Mouse (Mus musculus): Measurements from ENCODE around the gene Zfp36l2. TPM values are rescaled to one million over a fixed set of nuclear protein-coding genes. Genes with fewer than 3 reads are reported as not detected.

Zfp36l2 gene
- polyA plus RNA-seq, 1 experiment from 2014 or later = 22.5 TPM

DNA sequence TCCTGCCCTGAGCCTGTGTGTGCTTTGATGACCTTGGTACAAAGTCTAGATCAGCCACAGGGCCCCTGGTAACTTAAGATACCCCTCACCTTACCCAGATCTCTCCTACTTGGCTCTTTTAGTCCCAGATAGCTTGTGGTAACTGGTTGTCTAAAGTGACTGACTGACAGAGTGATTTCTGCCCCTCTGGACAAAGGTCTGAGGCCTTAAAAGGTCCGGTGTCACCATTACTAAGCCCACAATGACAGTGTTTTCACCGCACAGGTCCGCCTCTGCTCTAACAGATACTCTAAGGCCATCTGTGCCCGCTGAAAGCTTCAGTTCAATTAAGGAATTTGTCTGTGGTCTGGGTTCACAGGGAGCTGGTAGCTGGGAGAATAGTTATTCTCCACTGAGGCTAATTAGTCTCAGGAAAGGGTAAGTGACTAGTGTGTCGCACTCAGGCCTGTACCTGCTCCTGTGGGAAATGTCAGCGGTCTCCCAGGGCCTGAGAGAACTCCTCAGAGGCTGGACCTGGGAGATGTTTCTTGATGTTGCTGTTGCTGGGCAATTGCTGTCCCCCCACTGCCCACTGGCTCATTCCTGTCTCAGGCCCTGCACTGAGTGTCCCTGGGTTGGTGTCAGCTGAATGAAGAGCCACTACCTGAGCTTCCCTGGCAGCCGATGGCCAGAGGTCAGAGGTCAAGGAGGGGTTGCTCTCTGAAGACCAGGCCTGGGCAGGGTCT lies 41.1 kb downstream of the Zfp36l2 start:
- Histone ChIP-seq H3K4me1 (ENCODE audit: control insufficient read depth, insufficient read depth, low read length) (peaks cover 52% of the 10 kb centered on the region), H3K36me3 (ENCODE audit: control insufficient read depth, insufficient read depth, low read length) (no peaks in the 10 kb centered on the region), H3K4me3 (ENCODE audit: low read length) (no peak overlapping the region), H3K4me2 (replicated peaks; ENCODE audit: low read depth, low read length) (no peak overlapping the region), H3K9ac (ENCODE audit: low read depth, low read length) (no peak overlapping the region), H3K27ac (ENCODE audit: low read depth, low read length) (no peak overlapping the region), H3K27me3 (ENCODE audit: control insufficient read depth, insufficient read depth, low read length) (no peaks in the 10 kb centered on the region), H3K9me3 (ENCODE audit: control insufficient read depth, low read length) (no peaks in the 10 kb centered on the region)
- no peak for ATAC-seq (ENCODE audit: low FRiP score, low TSS enrichment)
- 52% methylated on average over 7 of the region's 7 CpGs for WGBS

GRCm38 (mm10) chr17:84145826-84146287 lies 41.9 kb downstream of the Zfp36l2 start:
- no peak for ATAC-seq (ENCODE audit: low FRiP score, low TSS enrichment)
- Histone ChIP-seq H3K36me3 (ENCODE audit: control insufficient read depth, insufficient read depth, low read length) (no peaks in the 10 kb centered on the region), H3K4me1 (ENCODE audit: control insufficient read depth, insufficient read depth, low read length) (peaks cover 54% of the 10 kb centered on the region), H3K9me3 (ENCODE audit: control insufficient read depth, low read length) (no peaks in the 10 kb centered on the region), H3K27me3 (ENCODE audit: control insufficient read depth, insufficient read depth, low read length) (no peaks in the 10 kb centered on the region), H3K4me3 (ENCODE audit: low read length) (no peak overlapping the region), H3K9ac (ENCODE audit: low read depth, low read length) (no peak overlapping the region), H3K27ac (ENCODE audit: low read depth, low read length) (no peak overlapping the region), H3K4me2 (replicated peaks; ENCODE audit: low read depth, low read length) (no peak overlapping the region)
- 11% methylated on average over 10 of the region's 10 CpGs for WGBS

GRCm38 (mm10) chr17:84144762-84145599 lies 42.8 kb downstream of the Zfp36l2 start:
- WGBS = 86% methylated on average over 5 of the region's 5 CpGs
- ATAC-seq (ENCODE audit: low FRiP score, low TSS enrichment) = no peak
- no peak overlapping the region for H3K4me3 ChIP-seq (ENCODE audit: low read length)
- H3K4me2 ChIP-seq (replicated peaks; ENCODE audit: low read depth, low read length) = no peak overlapping the region
- no peaks in the 10 kb centered on the region for H3K27me3 ChIP-seq (ENCODE audit: control insufficient read depth, insufficient read depth, low read length)
- H3K9ac ChIP-seq (ENCODE audit: low read depth, low read length) = no peak overlapping the region
- no peaks in the 10 kb centered on the region for H3K36me3 ChIP-seq (ENCODE audit: control insufficient read depth, insufficient read depth, low read length)
- no peak overlapping the region for H3K27ac ChIP-seq (ENCODE audit: low read depth, low read length)
- H3K9me3 ChIP-seq (ENCODE audit: control insufficient read depth, low read length) = no peaks in the 10 kb centered on the region
- H3K4me1 ChIP-seq (ENCODE audit: control insufficient read depth, insufficient read depth, low read length) = peaks cover 61% of the 10 kb centered on the region

- 96% methylated on average over 3 of the region's 3 CpGs for WGBS
- no peak for ATAC-seq (ENCODE audit: low FRiP score, low TSS enrichment)
- H3K4me1 ChIP-seq (ENCODE audit: control insufficient read depth, insufficient read depth, low read length) = peaks cover 55% of the 10 kb centered on the region
- H3K4me3 ChIP-seq (ENCODE audit: low read length) = no peak overlapping the region
- no peaks in the 10 kb centered on the region for H3K27me3 ChIP-seq (ENCODE audit: control insufficient read depth, insufficient read depth, low read length)
- H3K36me3 ChIP-seq (ENCODE audit: control insufficient read depth, insufficient read depth, low read length) = no peaks in the 10 kb centered on the region
- H3K27ac ChIP-seq (ENCODE audit: low read depth, low read length) = no peak overlapping the region
- no peaks in the 10 kb centered on the region for H3K9me3 ChIP-seq (ENCODE audit: control insufficient read depth, low read length)
- no peak overlapping the region for H3K4me2 ChIP-seq (replicated peaks; ENCODE audit: low read depth, low read length)
- H3K9ac ChIP-seq (ENCODE audit: low read depth, low read length) = no peak overlapping the region
Observed at GRCm38 (mm10) chr17:84144130-84144529, 43.6 kb downstream of the Zfp36l2 start.

GRCm38 (mm10) chr17:84143219-84143844 lies 44.4 kb downstream of the Zfp36l2 start:
- Histone ChIP-seq H3K27ac (ENCODE audit: low read depth, low read length) (no peak overlapping the region), H3K4me2 (replicated peaks; ENCODE audit: low read depth, low read length) (no peak overlapping the region), H3K27me3 (ENCODE audit: control insufficient read depth, insufficient read depth, low read length) (no peaks in the 10 kb centered on the region), H3K36me3 (ENCODE audit: control insufficient read depth, insufficient read depth, low read length) (no peaks in the 10 kb centered on the region), H3K9ac (ENCODE audit: low read depth, low read length) (no peak overlapping the region), H3K4me1 (ENCODE audit: control insufficient read depth, insufficient read depth, low read length) (peaks cover 47% of the 10 kb centered on the region), H3K9me3 (ENCODE audit: control insufficient read depth, low read length) (no peaks in the 10 kb centered on the region), H3K4me3 (ENCODE audit: low read length) (no peak overlapping the region)
- WGBS = 25% methylated on average over 12 of the region's 12 CpGs
- ATAC-seq (ENCODE audit: low FRiP score, low TSS enrichment) = peak; percentile 15; the same call in 1 of the 2 replicates

DNA sequence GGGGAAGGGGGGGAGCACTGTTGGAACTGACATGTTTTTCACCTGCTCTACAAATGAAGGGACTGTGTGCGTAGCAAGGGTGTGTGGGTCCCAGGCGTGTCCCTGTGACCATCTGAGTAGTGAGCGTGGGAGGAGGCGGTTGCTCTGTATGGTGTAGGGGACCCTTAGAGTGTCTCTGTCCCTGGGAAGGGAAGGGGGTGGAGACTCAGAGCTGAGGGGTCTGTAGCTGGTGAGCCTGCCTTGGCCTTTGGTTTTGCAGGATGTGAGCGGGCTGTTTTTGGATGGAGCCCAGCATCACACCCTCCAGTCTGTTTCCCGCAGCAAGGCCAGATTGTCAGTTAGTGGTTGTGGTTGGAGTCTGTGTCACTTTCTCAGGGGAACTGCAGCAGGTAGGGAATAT lies 46.1 kb downstream of the Zfp36l2 start:
- 62% methylated on average over 6 of the region's 6 CpGs for WGBS
- H3K4me2 ChIP-seq (replicated peaks; ENCODE audit: low read depth, low read length) = no peak overlapping the region
- H3K9me3 ChIP-seq (ENCODE audit: control insufficient read depth, low read length) = no peaks in the 10 kb centered on the region
- H3K9ac ChIP-seq (ENCODE audit: low read depth, low read length) = no peak overlapping the region
- peaks cover 50% of the 10 kb centered on the region for H3K4me1 ChIP-seq (ENCODE audit: control insufficient read depth, insufficient read depth, low read length)
- H3K4me3 ChIP-seq (ENCODE audit: low read length) = no peak overlapping the region
- H3K27me3 ChIP-seq (ENCODE audit: control insufficient read depth, insufficient read depth, low read length) = no peaks in the 10 kb centered on the region
- no peak for ATAC-seq (ENCODE audit: low FRiP score, low TSS enrichment)
- no peaks in the 10 kb centered on the region for H3K36me3 ChIP-seq (ENCODE audit: control insufficient read depth, insufficient read depth, low read length)
- H3K27ac ChIP-seq (ENCODE audit: low read depth, low read length) = no peak overlapping the region; the same call in 1 of the 2 replicates

DNA sequence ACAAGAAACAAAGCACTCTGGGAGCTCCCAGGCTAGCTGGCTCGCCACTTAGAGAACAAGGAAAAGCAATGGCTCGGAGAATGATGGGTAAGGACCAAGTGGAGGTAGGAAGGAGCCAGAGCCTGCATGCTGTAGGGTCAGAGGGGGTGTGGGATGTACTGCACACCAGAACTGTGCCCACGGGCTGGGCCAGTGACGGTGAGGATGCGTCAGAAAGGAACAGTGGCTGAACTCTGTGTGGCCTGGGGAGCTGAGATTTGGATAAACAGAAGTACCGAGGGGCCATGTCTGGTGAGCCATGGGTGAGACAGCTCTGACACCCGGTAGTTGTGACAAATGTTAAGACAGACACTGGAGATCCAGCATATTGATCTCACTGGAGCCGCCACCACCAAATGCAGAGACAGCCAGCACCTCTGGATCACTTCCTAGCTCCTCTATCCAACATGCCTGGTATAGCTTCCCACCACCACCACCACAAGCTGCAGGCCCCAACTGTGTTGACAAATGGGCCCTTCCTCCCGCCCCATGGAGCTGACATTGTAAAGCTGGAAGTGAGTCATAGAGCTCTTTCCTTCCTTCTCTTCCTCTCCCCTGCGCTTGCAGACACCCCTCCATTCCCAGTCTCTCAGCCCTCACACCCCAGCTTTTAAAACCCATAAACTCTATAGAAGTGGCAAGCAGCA lies 46.8 kb downstream of the Zfp36l2 start:
- H3K4me1 ChIP-seq (ENCODE audit: control insufficient read depth, insufficient read depth, low read length) = peaks cover 48% of the 10 kb centered on the region
- no peak overlapping the region for H3K9ac ChIP-seq (ENCODE audit: low read depth, low read length)
- ATAC-seq (ENCODE audit: low FRiP score, low TSS enrichment) = no peak
- peak overlapping the region; percentile 74; the same call in 1 of the 2 replicates for H3K27ac ChIP-seq (ENCODE audit: low read depth, low read length)
- no peaks in the 10 kb centered on the region for H3K36me3 ChIP-seq (ENCODE audit: control insufficient read depth, insufficient read depth, low read length)
- no peak overlapping the region for H3K4me3 ChIP-seq (ENCODE audit: low read length)
- 54% methylated on average over 10 of the region's 10 CpGs for WGBS
- H3K4me2 ChIP-seq (replicated peaks; ENCODE audit: low read depth, low read length) = no peak overlapping the region
- H3K9me3 ChIP-seq (ENCODE audit: control insufficient read depth, low read length) = no peaks in the 10 kb centered on the region
- H3K27me3 ChIP-seq (ENCODE audit: control insufficient read depth, insufficient read depth, low read length) = no peaks in the 10 kb centered on the region

- 0 out of 2 replicates have a peak, but pooled peaks have one; percentile 33 for ATAC-seq (ENCODE audit: low FRiP score, low TSS enrichment)
- H3K4me2 ChIP-seq (replicated peaks; ENCODE audit: low read depth, low read length) = no peak overlapping the region
- H3K27ac ChIP-seq (ENCODE audit: low read depth, low read length) = peak overlapping the region; percentile 24
- H3K9ac ChIP-seq (ENCODE audit: low read depth, low read length) = no peak overlapping the region
- H3K9me3 ChIP-seq (ENCODE audit: control insufficient read depth, low read length) = no peaks in the 10 kb centered on the region
- 45% methylated on average over 11 of the region's 11 CpGs for WGBS
- H3K27me3 ChIP-seq (ENCODE audit: control insufficient read depth, insufficient read depth, low read length) = no peaks in the 10 kb centered on the region
- H3K4me3 ChIP-seq (ENCODE audit: low read length) = no peak overlapping the region
- peaks cover 41% of the 10 kb centered on the region for H3K4me1 ChIP-seq (ENCODE audit: control insufficient read depth, insufficient read depth, low read length)
- no peaks in the 10 kb centered on the region for H3K36me3 ChIP-seq (ENCODE audit: control insufficient read depth, insufficient read depth, low read length)
Observed at GRCm38 (mm10) chr17:84137393-84138171, 50.2 kb downstream of the Zfp36l2 start.
